Mouse (Mus musculus) bone marrow macrophage, adult 2 months (primary cell): ENCODE results near the gene Ankrd13a.

Experiments
- CTCF ChIP-seq: IDR thresholded peaks from 2 replicates; pipeline ENCODE4 v1.5.1; 2012; ENCODE audit warnings: low read depth, mild to moderate bottlenecking, low read length, moderate library complexity
- POLR2A ChIP-seq: IDR thresholded peaks from 2 replicates; pipeline ENCODE4 v1.6.1; 2012; ENCODE audit warnings: mild to moderate bottlenecking, low read depth, low read length, borderline replicate concordance

GRCm38 (mm10) chr5:114771796-114772195 lies 2.7 kb upstream of the Ankrd13a start:
- no peak for TF ChIP-seq CTCF
- no peak for TF ChIP-seq POLR2A
